Mouse (Mus musculus): Measurements from ENCODE around the gene C77080.

The C77080 gene

GRCm38 (mm10) chr4:129268698-129269097, 7.5 kb upstream of the C77080 start:
- in situ Hi-C loops (cut with MboI; ENCODE audit: low sequenced_read_pairs) = no loop called here

GRCm38 (mm10) chr4:129266821-129267220, 5.6 kb upstream of the C77080 start:
- in situ Hi-C loops (cut with MboI; ENCODE audit: low sequenced_read_pairs) = no loop called here

DNA sequence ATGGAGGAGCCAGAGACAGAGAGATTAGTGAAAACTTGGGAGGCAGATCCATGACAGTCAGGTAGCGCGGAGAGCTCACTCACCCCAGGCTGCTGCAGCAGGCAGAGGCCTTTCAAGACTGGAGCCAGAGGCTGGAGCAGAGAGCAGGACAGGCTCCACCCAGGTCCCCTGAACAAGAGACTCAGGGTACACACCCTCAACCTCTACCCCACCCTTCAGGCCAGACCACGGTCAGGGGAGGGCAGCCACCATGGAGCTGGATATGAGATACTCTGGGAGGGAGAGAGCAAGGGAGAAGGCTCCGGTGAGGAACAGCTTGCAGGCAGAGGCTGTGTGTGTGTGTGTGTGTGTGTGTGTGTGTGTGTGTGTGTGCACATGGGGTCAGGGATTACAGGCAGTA, 5.0 kb upstream of the C77080 start:
- in situ Hi-C loops (cut with MboI; ENCODE audit: low sequenced_read_pairs) = no loop called here

DNA sequence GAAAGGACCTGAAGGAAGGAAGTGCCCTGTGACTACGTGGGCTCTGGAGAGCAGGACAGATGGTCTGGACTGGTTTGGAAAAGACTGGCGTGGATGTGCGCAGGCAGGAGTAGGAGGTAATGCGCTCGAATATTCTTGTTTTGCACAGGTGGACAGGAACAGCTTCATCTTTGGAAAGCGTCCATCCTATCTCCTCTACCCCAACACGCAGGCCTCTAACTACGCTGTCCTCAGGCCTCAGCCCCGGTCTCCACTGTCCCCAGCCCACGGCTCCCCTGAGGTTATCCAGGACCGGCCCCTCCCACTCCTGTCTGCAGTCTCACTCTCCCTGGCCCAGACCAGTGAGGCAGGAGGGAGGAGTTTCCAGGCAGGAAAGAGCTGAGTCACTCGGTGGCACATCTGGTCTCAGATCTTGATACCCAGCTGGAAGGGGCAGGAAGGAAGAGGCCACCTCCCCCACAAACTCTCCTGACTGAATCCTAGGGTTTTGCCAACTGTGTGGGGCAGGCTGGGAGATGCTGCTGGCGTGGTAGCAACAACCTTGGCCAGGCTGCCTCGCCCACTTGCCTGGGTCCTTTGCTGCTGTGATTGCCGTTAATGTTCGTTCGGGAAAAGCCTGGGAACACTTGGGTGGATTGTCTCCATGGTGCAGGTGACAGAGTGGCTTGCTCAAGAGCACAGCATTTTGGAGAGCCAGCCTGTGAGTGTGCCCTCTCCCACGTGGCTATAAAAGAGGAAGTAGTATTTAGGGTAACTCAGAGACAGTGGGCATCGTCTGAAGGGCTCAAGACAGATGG, 2.2 kb upstream of the C77080 start:
- in situ Hi-C loops (cut with MboI; ENCODE audit: low sequenced_read_pairs) = no loop called here

GRCm38 (mm10) chr4:129260678-129261077, 526 bp downstream of the C77080 start:
- in situ Hi-C loops (cut with MboI; ENCODE audit: low sequenced_read_pairs) = no loop called here

- in situ Hi-C loops (cut with MboI; ENCODE audit: low sequenced_read_pairs) = no loop called here
These were observed 2.1 kb downstream of the C77080 start for GRCm38 (mm10) chr4:129259101-129259500.

DNA sequence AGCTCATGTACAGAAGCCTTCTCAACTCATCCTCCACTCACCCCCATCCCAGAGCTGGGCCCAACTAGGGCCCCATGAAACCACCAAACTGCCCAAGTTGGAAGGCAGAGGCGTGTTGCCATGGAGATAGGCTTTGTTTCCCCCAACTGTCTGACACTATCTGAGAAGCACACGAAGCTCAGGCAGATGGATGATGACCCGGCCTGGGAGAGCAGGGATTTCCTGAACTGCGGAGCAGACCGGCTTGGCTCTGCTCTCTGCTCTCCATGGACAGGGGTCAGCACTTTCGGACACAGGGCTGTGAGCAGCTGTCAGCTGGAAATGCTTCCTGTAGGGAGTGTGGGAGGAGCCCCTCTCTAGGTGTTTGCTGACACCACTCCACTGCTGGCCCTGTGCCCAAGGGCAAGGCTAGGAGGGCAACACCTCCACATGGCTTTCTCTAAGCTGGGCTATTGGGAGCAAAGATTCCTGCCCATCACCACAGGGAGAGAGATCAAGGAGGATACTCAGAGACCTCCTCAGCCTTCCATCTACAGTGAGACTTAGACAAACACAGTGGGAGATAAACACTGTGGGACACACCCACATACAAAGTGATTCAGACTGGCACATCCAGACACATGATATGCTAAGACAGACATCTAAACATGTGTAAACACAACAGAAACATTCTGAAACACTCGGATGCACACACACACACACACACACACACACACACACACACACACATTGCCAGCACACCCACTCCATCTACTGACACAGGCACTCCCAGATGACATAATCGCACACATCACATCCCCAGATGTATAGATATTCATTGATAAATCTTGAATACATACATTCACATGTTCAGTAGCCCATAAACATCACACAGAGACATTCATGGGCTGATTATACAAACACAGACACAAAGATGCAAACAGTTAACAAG, 4.5 kb downstream of the C77080 start:
- in situ Hi-C loops (cut with MboI; ENCODE audit: low sequenced_read_pairs) = no loop called here

DNA sequence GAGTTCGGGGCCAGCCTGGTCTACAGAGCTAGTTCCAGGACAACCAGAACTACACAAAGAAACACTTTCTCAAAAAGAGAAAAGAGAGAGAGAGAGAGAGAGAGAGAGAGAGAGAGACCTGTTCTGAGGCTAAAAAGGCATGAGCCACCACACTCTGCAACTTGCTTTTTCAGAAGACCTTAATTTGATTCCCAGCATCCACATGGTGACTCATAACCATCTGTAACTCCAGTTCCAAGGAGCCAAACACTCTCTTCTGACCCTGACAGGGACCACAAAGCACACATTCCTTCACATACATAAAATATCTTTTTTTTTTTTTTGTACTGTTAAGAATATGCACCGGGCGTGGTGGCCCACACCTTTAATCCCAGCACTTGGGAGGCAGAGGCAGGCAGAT, 6.6 kb downstream of the C77080 start:
- in situ Hi-C loops (cut with MboI; ENCODE audit: low sequenced_read_pairs) = no loop called here

DNA sequence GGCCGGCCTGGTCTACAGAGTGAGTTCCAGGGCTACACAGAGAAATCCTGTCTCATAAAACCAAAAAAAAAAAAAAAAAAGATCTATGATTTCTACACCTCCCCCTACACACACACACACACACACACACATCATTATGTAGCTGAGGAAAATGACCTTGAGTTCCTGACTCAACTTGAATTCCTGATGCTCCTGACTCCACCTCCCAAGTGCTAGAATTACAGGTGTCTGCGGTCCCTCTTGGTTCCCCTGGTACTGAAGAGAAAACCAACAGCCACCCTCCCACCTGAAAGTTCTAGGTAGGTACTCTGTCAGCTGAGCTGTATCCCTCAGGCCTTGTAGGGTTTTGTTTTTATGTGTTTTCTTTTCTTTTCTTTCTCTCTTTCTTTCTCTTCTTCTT, 8.7 kb downstream of the C77080 start:
- in situ Hi-C loops (cut with MboI; ENCODE audit: low sequenced_read_pairs) = no loop called here

DNA sequence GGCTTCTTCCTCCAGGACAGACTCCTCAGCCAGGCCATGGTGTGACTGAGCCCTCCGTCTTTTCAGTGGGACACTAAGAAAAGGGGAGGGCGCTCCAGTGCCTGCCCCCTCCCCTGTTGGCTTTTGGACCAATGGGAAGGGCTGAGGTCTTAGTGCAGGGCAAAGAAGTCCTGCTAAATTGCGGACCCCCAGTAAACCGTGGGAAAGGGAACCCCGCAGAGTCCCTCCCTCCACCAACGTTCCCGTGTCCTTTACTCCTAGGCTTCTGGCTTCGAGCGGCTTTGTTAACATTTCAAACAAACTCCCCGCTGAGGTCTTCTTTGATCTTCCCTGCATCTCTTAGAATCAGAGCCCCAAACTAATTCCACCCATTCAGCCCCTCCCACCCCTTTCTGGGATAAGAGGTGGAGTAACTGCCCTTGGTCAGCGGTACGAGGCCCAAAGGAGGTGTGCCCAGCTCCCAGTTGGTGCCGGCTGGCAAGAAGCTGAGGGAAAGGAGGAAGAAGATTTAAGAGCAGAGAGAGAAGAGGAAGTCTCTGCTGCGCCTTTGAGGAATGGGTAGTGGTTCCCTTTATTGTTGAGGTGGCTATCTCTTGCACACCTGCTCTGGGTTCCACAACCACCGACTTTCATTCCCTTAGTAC, 9.6 kb downstream of the C77080 start:
- in situ Hi-C loops (cut with MboI; ENCODE audit: low sequenced_read_pairs) = no loop called here

GRCm38 (mm10) chr4:129250759-129251481, 10.3 kb downstream of the C77080 start:
- in situ Hi-C loops (cut with MboI; ENCODE audit: low sequenced_read_pairs) = no loop called here

DNA sequence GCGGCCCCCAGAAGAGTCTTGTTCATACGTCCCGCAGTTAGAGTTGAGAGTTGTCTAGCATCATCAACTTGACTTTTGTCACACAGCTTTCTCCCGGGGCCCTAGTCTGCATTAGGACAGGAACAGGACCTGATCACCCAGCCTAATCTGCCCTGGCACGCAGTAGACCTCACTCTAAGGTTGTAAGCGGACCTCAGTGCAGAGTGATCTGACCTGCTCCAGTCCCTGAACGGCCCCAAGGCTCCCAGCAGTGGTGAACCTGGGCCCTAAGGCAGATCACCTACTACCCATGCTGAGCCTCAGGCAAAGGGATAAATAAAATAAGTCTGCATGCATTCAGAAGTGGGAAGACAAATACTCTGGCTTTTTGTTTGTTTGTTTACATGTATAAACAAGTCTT, 11.9 kb downstream of the C77080 start:
- in situ Hi-C loops (cut with MboI; ENCODE audit: low sequenced_read_pairs) = no loop called here

GRCm38 (mm10) chr4:129248243-129248767, 12.9 kb downstream of the C77080 start:
- in situ Hi-C loops (cut with MboI; ENCODE audit: low sequenced_read_pairs) = no loop called here

GRCm38 (mm10) chr4:129247381-129248242, 13.6 kb downstream of the C77080 start:
- in situ Hi-C loops (cut with MboI; ENCODE audit: low sequenced_read_pairs) = no loop called here

DNA sequence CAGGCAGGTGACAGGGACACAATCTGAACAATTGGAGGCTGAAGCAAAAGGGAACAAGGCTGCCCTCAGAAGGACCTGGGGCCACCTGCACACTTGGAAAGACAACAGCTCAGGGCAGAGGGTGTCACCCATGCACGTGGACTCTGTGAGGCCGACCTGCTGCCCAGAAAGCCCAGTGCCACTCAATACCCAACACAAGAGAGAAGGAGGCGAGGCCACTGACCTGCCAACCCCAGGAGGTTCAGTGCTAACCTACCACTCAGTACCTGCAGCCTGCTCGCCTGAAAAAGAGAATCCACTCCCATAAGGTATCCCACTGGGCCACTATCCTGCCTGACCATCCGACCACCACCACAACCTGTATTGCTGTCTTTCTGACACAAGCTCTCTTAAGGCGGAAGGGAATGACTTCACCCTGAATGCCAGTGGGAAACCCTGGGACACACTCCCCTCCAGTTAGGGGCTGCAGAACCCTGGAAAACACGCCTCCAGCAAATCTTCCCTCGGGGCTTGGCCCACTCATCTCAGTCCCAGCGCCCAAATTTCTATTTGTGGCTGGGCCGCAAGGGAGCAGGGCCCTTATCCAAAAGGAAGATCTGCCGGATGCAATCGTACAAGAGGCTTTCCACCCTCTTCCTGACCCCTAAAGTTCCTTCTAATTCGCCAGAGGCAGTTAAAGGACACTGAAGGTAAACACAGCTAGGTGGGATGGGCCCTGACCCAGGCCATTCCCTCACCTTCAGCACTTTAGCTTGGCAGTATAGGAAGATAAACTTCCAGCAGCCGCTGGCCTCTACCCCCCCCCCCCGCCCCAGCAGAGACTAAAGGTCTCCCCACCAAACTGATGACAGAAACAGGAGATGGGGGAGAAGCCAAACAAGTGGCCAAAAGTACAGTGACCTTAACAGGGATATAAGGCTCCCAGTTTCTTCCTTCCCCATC, 14.6 kb downstream of the C77080 start:
- in situ Hi-C loops (cut with MboI; ENCODE audit: low sequenced_read_pairs) = no loop called here

- in situ Hi-C loops (cut with MboI; ENCODE audit: low sequenced_read_pairs) = no loop called here
These were observed 16.4 kb downstream of the C77080 start for GRCm38 (mm10) chr4:129244802-129245201.

DNA sequence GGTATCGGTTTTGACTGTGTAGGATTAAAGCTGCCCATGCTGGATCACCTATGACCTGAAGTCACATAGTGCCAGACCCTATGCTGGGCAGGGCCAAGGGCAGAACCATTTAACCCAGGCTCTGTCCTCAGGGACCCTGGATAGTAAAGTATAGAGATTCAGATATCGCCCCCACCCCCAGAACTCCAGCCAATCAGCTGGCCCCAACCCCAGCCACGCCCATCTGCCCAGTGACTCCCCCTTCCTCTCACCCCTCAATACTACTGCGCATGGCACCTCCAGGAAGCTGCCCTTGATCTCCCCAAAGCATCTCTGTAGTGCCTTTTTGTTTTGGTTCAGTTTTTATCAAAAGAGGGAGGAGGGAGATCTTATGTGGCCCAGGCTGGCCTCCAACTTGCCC, 18.4 kb downstream of the C77080 start:
- in situ Hi-C loops (cut with MboI; ENCODE audit: low sequenced_read_pairs) = no loop called here

GRCm38 (mm10) chr4:129242327-129242726, 18.9 kb downstream of the C77080 start:
- in situ Hi-C loops (cut with MboI; ENCODE audit: low sequenced_read_pairs) = no loop called here

DNA sequence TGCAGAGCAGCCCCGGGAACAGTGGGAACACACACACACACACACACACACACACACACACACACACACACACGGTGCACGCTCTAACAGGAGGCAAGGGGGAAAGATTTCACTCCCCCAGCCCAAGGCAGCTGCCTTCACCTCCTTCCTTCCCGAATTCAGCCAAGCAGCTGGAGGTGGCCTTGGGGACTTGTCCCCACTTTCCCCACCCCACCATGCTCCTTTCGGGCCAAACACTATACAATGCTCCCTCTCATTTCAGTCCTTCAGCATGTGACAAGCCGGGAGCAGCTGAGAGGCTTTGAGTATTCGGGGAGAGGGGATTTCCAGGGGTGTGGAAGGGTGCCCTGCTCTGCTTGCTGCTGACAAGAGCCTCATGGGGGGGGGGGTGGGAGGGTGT, 19.3 kb downstream of the C77080 start:
- in situ Hi-C loops (cut with MboI; ENCODE audit: low sequenced_read_pairs) = no loop called here
